Mouse (Mus musculus): ENCODE measurements around the gene Frem1. TPM values are rescaled to one million over a fixed set of nuclear protein-coding genes. Genes with fewer than 3 reads are reported as not detected.
A peak's percentile ranks its signal among the peaks of the same experiment; 100 is the strongest.

Frem1 gene
- polyA plus RNA-seq, 1 experiment from 2014 or later, result 0.35 TPM

DNA sequence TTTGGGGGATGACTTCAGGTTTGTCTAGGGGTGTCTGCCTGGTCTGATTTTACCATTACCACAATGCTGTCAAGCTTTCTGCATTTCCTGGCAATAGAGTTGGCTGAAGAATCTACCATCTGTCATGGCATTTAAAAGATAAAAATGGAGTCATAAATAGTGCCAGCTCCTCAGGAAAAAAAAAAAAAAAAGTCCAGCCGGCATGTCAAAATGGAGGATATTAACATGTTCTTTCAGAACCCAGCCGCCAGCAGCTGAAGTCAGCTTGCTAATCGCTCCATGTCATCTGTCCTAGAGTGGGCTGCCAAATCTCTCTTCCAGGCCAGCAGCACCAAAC lies 105.9 kb downstream of the Frem1 start:
- no peaks in the 10 kb centered on the region for H3K4me1 ChIP-seq (ENCODE audit: insufficient read depth)
- DNase-seq, result no peak
- H3K4me2 ChIP-seq (ENCODE audit: low read depth, low read length), result no peak overlapping the region
- H3K27me3 ChIP-seq (ENCODE audit: insufficient read depth, low read length), result no peaks in the 10 kb centered on the region
- 79% methylated on average over 3 of the region's 3 CpGs for WGBS (ENCODE audit: insufficient replicate concordance)
- ATAC-seq, result no peak
- H3K9me3 ChIP-seq (ENCODE audit: low read length), result no peaks in the 10 kb centered on the region
- H3K4me3 ChIP-seq (ENCODE audit: low read depth, low read length), result no peak overlapping the region
- H3K9ac ChIP-seq (replicated peaks), result no peak overlapping the region
- H3K27ac ChIP-seq (ENCODE audit: low read depth), result no peak overlapping the region
- TF ChIP-seq EP300 (IDR thresholded peaks at IDR 0.05; ENCODE audit: low read depth), result no peak
- TF ChIP-seq CTCF (IDR thresholded peaks at IDR 0.05; ENCODE audit: low read depth), result no peak
- no peaks in the 10 kb centered on the region for H3K36me3 ChIP-seq (replicated peaks; ENCODE audit: insufficient read depth, low read length)

DNA sequence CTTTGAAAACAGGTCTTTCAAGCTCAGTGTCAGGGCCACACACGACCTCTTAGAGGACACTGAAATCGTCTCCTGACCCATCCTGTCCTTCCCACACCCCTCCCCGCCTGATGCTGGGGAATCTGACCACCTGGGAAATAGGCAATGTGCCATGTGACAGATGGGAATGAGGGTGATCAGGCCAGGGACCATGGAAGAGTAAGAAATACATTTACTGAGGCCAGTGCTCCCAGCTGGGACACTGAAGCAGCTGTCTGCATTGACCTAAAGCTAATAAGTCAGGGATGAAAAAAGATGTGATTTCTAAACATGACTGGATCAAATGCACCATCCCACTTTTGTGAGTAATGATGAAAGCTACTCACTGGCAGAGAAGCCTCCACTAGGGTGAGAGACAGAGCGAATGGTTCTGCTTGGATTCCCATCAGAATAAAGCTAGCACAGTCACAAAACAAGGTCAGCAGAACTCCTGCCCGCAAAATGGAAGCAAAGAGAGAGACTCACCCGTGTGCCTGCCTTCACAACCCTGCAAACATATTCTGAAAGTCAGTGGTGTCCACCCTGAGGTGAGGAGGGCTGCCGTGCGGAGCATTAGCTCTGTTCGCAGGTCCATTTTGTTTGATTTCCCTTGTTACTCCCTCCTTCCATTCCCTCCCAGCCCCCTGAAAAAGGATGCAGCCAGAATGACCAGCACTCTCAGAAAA lies 106.4 kb downstream of the Frem1 start:
- no peaks in the 10 kb centered on the region for H3K27me3 ChIP-seq (ENCODE audit: insufficient read depth, low read length)
- no peak overlapping the region for H3K4me2 ChIP-seq (ENCODE audit: low read depth, low read length)
- H3K4me1 ChIP-seq (ENCODE audit: insufficient read depth), result no peaks in the 10 kb centered on the region
- TF ChIP-seq CTCF (IDR thresholded peaks at IDR 0.05; ENCODE audit: low read depth) (no peak), EP300 (IDR thresholded peaks at IDR 0.05; ENCODE audit: low read depth) (no peak)
- H3K4me3 ChIP-seq (ENCODE audit: low read depth, low read length), result no peak overlapping the region
- H3K36me3 ChIP-seq (replicated peaks; ENCODE audit: insufficient read depth, low read length), result no peaks in the 10 kb centered on the region
- H3K27ac ChIP-seq (ENCODE audit: low read depth), result no peak overlapping the region
- ATAC-seq (no peak), DNase-seq (no peak)
- WGBS (ENCODE audit: insufficient replicate concordance), result 74% methylated on average over 9 of the region's 9 CpGs
- no peaks in the 10 kb centered on the region for H3K9me3 ChIP-seq (ENCODE audit: low read length)
- no peak overlapping the region for H3K9ac ChIP-seq (replicated peaks)

DNA sequence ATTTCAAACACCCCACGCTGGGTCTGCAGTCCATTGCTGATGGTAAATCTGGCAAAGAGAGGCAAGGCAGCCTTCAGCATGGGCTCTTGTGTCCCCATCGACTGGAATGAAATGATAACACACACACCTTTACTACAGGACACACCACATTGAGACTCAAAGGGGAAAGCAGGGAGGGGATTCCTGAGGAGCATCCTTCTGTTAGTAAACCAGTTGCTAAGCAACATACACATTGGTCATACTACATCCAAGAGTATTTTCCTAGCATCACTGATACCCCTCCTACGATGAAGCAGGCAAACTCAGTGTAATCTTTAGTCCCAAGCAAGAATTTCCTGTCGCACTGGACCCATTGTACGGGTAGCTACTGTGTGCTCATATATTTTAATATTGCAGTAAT lies 111.5 kb downstream of the Frem1 start:
- DNase-seq, result no peak
- no peaks in the 10 kb centered on the region for H3K27me3 ChIP-seq (ENCODE audit: insufficient read depth, low read length)
- 74% methylated on average over 5 of the region's 5 CpGs for WGBS (ENCODE audit: insufficient replicate concordance)
- no peak overlapping the region for H3K9ac ChIP-seq (replicated peaks)
- no peak for ATAC-seq
- H3K36me3 ChIP-seq (replicated peaks; ENCODE audit: insufficient read depth, low read length), result no peaks in the 10 kb centered on the region
- TF ChIP-seq EP300 (IDR thresholded peaks at IDR 0.05; ENCODE audit: low read depth), result no peak
- no peak for TF ChIP-seq CTCF (IDR thresholded peaks at IDR 0.05; ENCODE audit: low read depth)
- no peak overlapping the region for H3K4me2 ChIP-seq (ENCODE audit: low read depth, low read length)
- H3K9me3 ChIP-seq (ENCODE audit: low read length), result no peaks in the 10 kb centered on the region
- H3K4me1 ChIP-seq (ENCODE audit: insufficient read depth), result no peaks in the 10 kb centered on the region
- H3K27ac ChIP-seq (ENCODE audit: low read depth), result no peak overlapping the region
- H3K4me3 ChIP-seq (ENCODE audit: low read depth, low read length), result no peak overlapping the region

DNA sequence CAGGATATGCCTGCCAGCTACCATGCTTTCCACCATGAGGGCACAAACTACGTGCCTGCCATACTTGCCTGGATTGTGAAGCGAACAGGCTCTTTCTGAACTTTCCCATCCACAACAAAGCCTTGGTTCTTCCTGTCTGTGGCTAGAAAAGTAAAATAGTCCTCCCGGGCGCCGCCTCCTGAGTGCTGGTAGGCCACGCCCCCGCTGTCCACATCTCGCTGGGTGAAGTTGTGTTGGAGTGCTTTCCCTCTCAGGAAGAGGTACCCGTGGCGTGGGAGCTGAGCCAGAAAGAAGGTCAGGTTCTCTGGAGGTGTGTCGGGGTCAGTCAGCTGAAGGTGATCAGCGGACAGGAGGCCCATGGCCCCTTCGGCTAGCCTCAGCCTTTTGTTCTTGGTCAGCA lies 111.9 kb downstream of the Frem1 start:
- Histone ChIP-seq H3K4me3 (ENCODE audit: low read depth, low read length) (no peak overlapping the region), H3K9me3 (ENCODE audit: low read length) (no peaks in the 10 kb centered on the region), H3K4me1 (ENCODE audit: insufficient read depth) (no peaks in the 10 kb centered on the region), H3K36me3 (replicated peaks; ENCODE audit: insufficient read depth, low read length) (no peaks in the 10 kb centered on the region), H3K4me2 (ENCODE audit: low read depth, low read length) (no peak overlapping the region), H3K27me3 (ENCODE audit: insufficient read depth, low read length) (no peaks in the 10 kb centered on the region), H3K27ac (ENCODE audit: low read depth) (no peak overlapping the region), H3K9ac (replicated peaks) (no peak overlapping the region)
- DNase-seq, result no peak
- ATAC-seq, result no peak
- 63% methylated on average over 13 of the region's 13 CpGs for WGBS (ENCODE audit: insufficient replicate concordance)
- no peak for TF ChIP-seq EP300 (IDR thresholded peaks at IDR 0.05; ENCODE audit: low read depth)
- no peak for TF ChIP-seq CTCF (IDR thresholded peaks at IDR 0.05; ENCODE audit: low read depth)

DNA sequence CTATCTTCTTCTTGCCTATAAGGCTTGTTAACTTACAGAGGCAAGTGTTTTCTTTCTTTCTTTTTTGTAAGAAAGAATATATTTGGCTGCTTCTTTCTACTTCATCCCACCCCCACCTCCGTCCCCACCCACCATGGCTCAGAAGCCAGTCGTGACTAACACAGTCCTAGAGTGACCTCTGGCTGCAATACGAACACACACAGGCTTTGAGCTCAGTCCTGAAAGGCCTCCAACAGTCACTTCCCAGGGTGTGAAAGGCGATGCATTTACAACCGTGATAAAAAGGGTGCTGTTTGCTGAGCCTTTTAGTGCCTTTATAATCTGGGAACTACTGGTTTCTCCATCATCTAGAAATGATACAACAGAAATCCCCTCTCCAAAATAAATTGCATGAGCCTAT lies 117.8 kb downstream of the Frem1 start:
- no peaks in the 10 kb centered on the region for H3K9me3 ChIP-seq (ENCODE audit: low read length)
- WGBS (ENCODE audit: insufficient replicate concordance), result 15% methylated on average over 5 of the region's 5 CpGs
- H3K4me1 ChIP-seq (ENCODE audit: insufficient read depth), result no peaks in the 10 kb centered on the region
- peak; percentile 60 for TF ChIP-seq CTCF (IDR thresholded peaks at IDR 0.05; ENCODE audit: low read depth)
- no peak for TF ChIP-seq EP300 (IDR thresholded peaks at IDR 0.05; ENCODE audit: low read depth)
- H3K9ac ChIP-seq (replicated peaks), result no peak overlapping the region
- DNase-seq, result no peak
- no peaks in the 10 kb centered on the region for H3K27me3 ChIP-seq (ENCODE audit: insufficient read depth, low read length)
- peak; percentile 45; the same call in 1 of the 2 replicates for ATAC-seq
- H3K36me3 ChIP-seq (replicated peaks; ENCODE audit: insufficient read depth, low read length), result no peaks in the 10 kb centered on the region
- H3K4me2 ChIP-seq (ENCODE audit: low read depth, low read length), result peak overlapping the region; percentile 42; the same call in 1 of the 2 replicates
- no peak overlapping the region for H3K4me3 ChIP-seq (ENCODE audit: low read depth, low read length)
- no peak overlapping the region for H3K27ac ChIP-seq (ENCODE audit: low read depth)

DNA sequence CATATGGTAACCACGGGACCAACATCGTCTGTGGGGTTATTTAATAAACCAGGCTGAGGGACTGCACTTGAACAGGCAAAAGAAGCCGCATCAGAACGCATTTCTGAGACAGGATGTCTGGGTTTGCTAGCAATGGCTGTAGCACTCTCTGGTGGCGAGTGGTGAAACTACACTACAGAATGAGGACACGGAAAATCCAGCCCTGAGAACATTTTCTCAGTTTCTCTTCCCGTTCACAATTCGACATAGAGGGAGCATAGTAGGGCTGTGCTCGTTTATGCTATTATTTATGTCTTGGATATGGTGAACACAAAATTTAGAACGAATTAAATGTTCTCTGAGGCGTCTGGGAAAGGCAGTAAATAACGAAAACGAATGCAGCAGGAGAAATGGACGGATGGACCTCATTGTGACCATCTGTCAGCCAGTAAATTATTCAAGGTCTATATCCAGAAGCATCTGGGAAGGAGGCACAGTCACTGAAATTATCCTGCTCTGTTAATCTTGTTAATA lies 118.4 kb downstream of the Frem1 start:
- Histone ChIP-seq H3K4me1 (ENCODE audit: insufficient read depth) (no peaks in the 10 kb centered on the region), H3K9me3 (ENCODE audit: low read length) (no peaks in the 10 kb centered on the region), H3K36me3 (replicated peaks; ENCODE audit: insufficient read depth, low read length) (no peaks in the 10 kb centered on the region), H3K4me2 (ENCODE audit: low read depth, low read length) (peak overlapping the region; percentile 42), H3K4me3 (ENCODE audit: low read depth, low read length) (peak overlapping the region; percentile 27; the same call in 1 of the 2 replicates), H3K27ac (ENCODE audit: low read depth) (no peak overlapping the region), H3K9ac (replicated peaks) (no peak overlapping the region), H3K27me3 (ENCODE audit: insufficient read depth, low read length) (no peaks in the 10 kb centered on the region)
- ATAC-seq (no peak), DNase-seq (peak; percentile 65)
- TF ChIP-seq CTCF (IDR thresholded peaks at IDR 0.05; ENCODE audit: low read depth), result peak; percentile 93
- no peak for TF ChIP-seq EP300 (IDR thresholded peaks at IDR 0.05; ENCODE audit: low read depth)
- WGBS (ENCODE audit: insufficient replicate concordance), result 11% methylated on average over 14 of the region's 14 CpGs

Measured in liver, postnatal 0 days (tissue).